Mouse (Mus musculus) CH12.LX (cell line): ENCODE results near the gene Kif26b.

Source experiments
- POLR2A ChIP-seq: IDR thresholded peaks from 2 replicates; pipeline ENCODE4 v1.6.1; 2011; ENCODE audit warnings: low read depth, mild to moderate bottlenecking, improper control_type of control experiment, low read length
- SMC3 ChIP-seq: IDR thresholded peaks from 2 replicates; pipeline ENCODE4 v1.6.1; 2011; ENCODE audit warnings: low read depth, low read length, improper control_type of control experiment
- USF2 ChIP-seq: conservative IDR thresholded peaks from 2 replicates; pipeline ENCODE4 v1.6.1; 2011; ENCODE audit warnings: low read depth, low read length, improper control_type of control experiment

DNA sequence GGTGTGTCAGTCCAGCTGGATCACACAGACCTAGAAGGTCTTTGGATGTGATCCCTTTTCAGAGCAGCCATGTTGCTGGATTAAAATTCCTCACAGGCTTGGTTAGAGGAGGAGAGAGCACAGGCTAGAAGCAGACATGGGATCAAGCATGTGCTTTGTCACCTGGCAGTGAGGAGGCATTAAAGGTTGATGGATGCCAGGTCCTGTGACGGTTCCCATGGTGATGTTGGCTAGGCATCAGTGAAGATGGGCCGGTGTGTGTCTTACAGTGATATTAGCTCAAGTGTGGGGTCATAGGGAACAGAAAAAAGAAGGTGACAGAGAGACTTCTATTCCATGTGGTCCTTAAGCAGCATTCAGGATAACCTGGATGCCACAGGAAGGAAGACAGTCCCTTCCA lies 46.8 kb downstream of the Kif26b start:
- TF ChIP-seq SMC3, result no peak
- TF ChIP-seq POLR2A, result no peak
- no peak for TF ChIP-seq USF2
